Mouse (Mus musculus) T-helper 1 cell (primary cell): ENCODE measurements around the gene Bcdin3d.

Source experiments
- in situ Hi-C: fragments of 300-600 bp; cut with MboI, MseI; formaldehyde crosslinking; loops from one replicate; pipeline ENCODE4 v1.15.1; 2025; ENCODE audit warnings: high pct_unique_total_duplicates

The Bcdin3d gene

DNA sequence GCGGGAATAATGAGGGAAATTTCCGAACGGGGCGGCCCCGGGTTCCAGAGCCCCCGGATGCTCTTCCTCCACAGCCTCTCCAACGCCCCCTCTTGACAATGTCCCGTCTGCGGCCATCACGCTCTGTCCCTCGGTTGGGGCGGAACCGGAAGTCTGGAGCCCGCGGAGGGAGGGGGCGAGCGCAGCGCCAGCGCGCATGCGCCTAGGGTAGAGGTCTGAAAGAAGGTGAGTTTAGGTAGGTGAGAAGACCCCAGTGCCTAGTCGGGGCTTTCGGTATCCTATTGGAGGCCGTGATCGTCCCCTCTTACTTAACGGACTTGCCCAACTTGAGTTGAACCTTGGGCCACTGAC lies at the start of gene Bcdin3d:
TSS of gene Bcdin3d (minus strand) at position 155 of the 351 bp plus-strand sequence.
- in situ Hi-C loops, result no loop called here

DNA sequence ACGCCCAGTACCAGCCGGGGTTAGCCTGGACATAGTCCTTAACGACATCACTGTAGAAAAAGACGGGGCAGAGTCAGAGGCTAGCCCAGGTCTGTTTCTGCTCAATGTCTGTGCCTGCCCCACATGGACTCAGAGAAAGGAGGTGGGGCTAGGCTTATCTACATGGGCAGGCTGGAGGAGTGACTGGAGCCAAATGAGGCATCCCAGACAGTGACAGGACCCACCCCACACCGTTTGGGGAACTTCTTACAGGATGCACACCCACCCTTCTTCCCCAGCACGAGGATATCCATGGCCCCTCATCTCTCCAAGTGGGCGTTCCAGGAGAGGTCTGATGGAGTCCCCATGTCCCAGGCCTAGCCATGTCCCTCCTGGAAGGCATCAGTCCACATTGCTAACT lies 45.8 kb upstream of the Bcdin3d start:
- in situ Hi-C loops, result no loop called here

DNA sequence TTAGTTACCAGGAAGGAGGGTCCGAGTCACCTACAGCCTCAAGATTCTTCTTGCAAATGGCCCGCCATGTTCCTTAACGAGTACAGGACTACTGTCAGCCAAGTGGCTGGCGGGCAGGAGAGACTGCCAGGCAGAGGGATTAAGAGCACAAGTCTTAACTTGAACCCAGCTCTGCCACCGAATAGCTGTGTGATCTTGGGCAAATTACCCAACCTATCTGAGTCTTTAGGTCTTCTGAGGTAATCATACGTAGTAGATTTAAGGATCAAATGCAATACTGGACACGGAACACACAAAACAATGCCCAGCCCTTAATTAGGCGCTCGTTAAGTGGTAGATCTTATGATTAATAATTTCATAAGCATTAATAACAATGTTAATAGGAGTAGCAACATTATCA lies 45.1 kb upstream of the Bcdin3d start:
- in situ Hi-C loops, result no loop called here

DNA sequence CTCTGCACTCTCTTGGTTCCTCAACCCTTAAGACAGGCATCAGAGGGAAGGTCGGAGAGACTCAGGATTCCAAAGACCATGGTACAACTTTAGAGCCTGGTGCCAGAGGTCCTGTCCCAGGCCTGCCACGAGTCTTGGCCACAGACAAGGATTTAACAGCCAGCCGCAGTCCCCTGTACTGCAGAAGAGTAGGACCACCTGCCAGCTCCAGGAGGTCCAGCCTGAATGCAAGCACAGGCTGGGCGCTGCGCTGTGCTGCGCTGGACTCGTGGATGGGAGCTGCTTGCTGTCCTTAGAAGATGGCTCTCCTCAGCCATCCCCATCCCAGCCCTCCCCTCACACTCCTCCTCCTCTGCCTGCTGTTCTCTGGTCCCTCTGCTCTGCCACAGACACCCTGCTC lies 43.2 kb upstream of the Bcdin3d start:
- in situ Hi-C loops, result no loop called here

DNA sequence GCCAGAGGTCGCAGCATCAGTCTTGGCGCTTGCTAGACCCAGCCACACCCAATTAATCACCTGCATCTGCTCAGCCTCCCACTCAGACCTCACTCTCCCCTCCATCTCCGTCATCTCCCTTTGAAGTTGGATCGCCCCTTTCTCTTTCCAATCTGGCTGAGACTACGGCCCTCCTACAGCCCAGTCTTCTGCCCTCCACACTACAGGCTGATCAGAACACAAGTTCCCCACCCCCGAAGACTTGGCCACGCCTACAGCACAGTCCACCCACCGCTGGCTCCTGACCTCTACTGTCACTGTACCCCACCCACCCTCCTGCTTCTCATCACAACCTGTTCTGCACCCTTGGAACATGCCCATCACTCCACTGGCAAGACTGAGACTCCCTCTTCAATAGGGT lies 42.2 kb upstream of the Bcdin3d start:
- in situ Hi-C loops, result no loop called here

DNA sequence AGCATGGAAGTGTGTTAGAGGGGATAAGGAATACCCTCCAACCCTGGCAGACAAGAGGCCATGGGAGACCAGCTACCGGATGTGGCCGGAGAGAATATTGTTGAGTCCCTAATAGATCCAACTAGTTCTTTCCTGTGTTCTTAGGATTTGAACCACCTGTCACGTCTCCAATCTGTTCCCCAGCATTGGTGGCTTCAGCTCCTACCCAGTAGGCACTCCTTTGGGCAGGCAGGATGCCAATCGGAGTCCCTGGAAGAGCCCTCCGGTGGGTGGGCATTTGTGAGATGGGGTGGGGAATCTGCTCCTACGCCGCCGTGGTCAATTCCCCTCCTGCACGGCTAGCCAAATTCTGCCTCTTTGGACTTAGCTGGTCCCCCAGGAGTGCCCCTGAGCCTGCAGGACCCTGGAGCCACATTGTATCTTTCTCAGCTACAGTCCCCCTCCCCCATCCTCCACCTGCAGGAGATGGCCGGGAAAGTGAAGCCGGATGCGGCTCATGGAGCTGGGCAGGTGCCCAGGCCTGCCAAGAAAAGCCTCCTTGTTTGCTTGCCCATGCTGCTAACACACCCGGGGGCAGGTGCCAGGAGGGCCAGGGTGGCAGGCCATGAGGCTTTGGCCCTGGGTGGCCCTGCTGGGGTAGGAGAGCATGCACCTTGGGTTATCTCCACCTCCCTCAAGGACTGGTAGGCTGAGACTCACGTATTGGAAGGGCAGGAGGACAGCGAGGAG lies 37.4 kb upstream of the Bcdin3d start:
- in situ Hi-C loops, result no loop called here

DNA sequence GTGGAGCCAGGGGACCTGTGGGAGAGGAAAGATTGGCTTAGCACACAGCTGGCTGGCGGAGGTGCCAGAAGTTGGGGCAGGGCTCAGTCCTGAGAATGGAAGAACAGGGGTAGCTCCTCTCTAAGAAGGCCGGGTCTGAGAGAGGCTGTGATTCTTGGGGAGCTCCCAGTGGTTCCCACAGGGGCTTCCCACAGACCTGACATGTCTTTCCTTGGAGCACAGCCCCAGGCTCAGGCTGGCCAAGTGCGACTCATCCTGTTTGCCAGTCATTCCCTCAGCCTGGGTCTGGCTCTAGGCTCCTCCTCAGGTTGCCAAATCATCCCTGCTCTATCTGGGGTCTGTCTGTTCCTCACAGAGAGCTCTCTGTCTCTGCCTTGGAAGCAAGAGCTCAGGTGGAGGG lies 36.1 kb upstream of the Bcdin3d start:
- in situ Hi-C loops, result no loop called here

DNA sequence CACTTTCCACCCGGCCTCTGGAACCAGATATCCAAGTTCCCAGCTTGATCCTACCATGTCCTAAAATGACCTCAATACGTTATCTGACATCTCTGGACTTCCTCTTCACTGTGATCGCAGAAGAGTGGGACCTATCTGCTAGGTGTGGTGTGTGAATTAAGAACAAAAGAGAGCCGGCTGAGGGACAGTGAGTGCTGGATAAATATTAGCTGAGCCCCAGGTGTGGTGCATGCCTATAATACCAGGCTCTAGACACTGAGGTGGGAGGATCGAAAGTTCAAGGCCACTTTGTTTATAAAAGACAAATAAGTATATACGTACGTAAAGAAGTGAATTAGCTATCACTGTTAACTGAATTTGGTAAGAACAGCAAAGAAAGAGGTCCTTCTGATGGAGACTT lies 35.3 kb upstream of the Bcdin3d start:
- in situ Hi-C loops, result loop anchor here (10.0 kb wide), 1 partner anchor 175 kb away; no protein-coding TSS in a partner anchor

DNA sequence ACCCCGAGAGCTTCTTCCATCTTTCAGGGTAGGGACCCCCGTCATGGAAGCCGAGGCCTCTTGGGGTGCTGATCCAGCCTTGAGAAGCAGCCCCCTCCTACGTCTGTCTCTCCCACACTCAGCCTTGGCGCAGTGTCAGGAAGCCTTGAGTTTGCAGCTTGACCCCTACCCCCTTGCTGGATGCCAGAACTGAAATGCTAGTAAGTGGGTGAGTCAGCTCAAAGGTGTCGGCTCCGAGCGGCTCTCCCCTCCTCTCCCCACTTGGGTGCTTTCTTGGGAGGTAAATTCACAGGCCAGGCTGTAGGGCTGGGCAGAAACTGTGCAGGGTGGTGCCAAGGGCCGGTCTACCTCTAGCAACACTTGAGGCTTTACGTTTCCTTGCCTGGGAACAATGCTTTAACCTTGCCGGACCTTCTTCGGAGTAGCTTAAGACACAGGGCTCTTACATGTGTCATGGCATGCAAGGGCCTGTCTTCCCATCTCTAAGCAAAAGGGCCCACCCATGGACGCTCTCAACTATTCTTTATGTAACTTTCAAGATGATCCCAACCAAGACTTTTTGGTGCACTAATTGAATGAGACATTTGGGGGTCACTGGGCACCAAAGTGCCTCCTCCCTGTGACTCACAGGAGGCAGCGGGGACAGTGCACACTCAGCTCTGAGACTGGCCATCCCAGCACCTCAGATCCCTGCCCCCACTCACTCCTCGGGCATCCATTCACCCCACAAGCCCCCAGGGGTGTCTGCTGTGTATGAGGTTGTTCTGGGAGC lies 31.0 kb upstream of the Bcdin3d start:
- in situ Hi-C loops, result loop anchor here (10.0 kb wide), 1 partner anchor 179 kb away; no protein-coding TSS in a partner anchor

DNA sequence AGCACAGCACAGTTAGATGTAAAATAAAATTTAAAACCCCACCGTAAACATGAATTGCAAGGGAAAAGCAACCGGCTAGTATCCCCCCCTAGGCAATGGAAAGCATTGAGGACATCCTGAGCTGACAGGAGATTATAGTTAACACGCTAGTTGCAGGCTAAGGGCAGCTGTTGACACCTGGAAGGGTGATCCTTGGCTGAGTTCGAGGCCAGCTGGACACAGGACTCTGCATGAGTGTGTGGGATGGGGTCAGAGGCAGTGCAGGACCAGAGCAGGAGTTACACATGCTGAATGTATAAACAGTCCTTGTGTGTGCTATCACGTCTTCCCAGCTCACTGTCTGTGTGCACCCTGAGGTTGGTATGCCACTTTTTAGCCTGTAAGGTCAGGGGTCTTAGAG lies 28.7 kb upstream of the Bcdin3d start:
- in situ Hi-C loops, result loop anchor here (5.0 to 10.0 kb wide), 2 partner anchors 79 to 182 kb away; no protein-coding TSS in a partner anchor

DNA sequence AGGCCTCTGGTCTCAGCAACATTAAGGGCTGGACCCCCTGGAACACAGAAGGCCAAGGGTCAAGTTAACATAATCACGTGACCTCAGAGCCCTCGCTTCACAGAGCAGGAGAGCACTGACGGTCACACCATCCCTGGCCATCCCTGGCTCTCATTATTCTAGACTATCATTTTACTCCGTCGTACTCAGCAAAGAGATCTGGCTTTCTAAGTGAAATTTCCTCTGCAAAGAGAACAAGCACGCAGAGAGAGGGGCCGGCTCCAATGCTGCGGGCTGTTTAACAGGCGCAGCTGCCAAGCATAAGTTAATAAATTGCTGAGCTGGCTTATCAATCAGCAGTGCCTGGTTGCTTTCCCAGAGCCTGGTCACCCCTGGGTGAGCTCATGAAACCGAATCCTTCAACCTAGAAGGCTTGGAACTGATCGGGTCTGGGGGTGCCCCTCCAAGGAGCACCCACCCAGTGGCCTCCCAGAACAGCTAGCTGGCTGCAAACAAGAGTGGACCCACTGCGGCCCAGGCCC lies 27.8 kb upstream of the Bcdin3d start:
- in situ Hi-C loops, result loop anchor here (5.0 to 10.0 kb wide), 2 partner anchors 80 to 182 kb away; no protein-coding TSS in a partner anchor

DNA sequence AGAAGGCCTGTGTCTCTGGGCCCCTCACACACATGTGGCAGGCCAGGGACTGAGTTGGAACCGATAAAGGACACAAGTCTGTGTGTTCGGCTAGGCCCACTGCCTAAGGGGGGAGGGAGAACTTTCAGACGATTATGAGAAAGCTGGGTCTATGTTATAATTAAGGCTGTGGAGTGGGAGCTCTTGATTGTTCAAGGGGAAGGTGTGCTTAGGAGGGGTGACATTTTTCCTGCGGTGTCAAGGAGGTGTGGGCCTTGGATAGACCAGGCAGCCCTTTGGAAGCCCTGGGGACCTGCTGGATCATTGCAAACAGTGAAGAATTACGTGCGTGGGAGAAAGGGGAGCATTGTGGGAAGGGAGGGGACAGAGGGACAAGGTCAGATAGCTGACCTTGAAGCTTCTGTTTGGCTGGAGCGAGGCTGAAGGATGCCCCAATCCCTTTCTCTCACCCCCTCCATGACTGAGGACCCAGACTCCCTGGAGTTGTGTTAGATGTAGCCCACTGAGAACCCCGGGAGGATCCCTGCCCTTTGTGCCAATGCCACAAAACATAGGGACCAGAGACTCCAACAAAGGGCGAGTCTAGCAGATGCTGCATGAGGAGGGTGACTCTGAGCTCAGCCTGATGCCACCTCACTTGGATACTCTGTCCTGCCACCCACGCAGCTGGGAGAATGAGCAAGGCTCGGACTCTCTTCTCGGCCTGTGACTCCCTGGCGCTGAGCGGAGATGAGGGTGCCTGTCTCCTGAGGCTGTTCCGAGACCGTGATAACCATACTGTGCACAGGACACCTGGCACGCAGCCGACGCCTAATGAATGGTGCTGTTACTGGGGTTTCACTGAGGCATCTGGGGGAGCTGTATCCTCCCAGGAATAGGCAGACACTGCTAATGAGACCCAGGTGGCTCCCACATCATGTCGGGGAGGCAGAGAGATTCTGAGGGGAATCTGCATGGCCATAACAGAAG lies 27.0 kb upstream of the Bcdin3d start:
- in situ Hi-C loops, result loop anchor here (5.0 to 10.0 kb wide), 2 partner anchors 81 to 183 kb away; no protein-coding TSS in a partner anchor

DNA sequence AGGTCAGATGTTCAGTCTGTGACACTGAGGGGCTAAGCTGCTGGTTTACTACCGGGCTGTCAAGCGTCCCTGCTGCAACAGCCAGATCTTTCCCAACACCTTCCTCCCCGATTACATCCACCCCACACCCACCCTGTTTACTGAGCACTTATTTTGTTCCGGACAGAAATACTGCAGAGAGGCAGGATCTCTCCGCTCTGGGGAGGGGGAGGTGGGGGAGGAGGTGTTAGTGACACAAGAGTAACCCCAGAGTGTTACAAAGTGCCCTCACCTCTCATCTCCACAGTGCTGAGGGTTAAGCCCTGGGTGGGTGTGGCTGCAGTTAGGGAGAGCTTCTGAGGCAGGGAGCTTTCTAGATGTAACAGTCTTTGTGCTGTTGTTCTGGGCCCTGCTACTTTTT lies 25.8 kb upstream of the Bcdin3d start:
- in situ Hi-C loops, result loop anchor here (5.0 to 10.0 kb wide), 2 partner anchors 82 to 184 kb away; no protein-coding TSS in a partner anchor

DNA sequence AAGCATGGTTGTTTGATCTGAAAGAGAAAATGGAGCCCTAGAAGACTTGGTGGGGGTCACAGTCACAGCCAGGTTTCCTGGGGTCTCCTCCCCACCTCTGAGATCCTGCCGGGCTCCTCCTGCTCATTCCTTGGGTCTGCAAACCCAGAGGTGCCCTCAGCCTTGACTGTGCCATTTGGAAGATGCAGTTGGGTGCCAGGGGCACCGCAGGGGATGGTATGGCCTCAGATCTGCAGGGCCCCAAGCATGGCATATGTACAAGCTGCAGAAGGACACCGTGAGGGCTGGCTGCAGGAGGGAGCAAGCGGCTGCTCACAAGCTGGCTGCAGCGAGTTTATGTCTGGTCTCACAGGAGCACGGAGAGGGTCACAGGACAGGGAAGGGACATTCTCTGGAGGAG lies 25.2 kb upstream of the Bcdin3d start:
- in situ Hi-C loops, result loop anchor here (5.0 to 10.0 kb wide), 2 partner anchors 83 to 185 kb away; no protein-coding TSS in a partner anchor

DNA sequence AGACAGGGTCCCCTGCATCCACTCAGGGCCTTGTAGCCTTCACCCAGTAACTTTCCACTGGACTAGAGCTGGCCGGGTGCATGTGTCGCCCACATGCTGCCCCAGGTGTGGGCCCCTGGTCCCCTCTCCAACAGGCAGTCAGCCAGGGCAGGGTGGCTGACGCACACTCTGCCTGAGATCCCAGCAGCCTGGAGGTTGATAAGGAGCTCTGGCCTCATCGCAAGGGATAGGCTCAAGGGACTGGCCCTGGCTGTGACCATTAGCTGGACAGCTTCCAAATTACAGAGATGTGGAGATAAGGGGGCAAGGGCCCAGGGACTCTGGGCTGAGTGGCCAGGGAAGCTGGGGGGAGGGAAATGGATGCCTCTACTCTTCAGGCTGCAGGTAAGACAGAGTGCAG lies 24.3 kb upstream of the Bcdin3d start:
- in situ Hi-C loops, result no loop called here

DNA sequence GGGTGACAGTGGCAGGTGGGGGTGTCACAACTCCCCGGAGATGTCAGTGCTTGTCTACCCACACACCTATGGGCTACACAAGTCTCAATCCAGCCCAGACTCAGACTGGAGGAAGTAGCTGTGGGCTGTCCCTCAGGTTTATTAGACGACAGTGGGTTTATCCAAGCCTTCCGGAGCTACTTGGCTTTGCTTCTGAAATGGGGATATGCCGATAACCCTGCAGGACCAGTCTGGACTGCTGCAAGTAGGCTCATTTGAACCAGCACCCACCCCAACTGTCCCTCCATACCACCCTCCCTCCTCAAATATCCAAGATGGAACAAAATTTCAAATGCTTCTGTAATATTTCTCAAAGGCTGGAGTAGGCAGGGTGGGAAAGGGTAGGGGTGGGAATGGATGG lies 23.8 kb upstream of the Bcdin3d start:
- in situ Hi-C loops, result no loop called here

DNA sequence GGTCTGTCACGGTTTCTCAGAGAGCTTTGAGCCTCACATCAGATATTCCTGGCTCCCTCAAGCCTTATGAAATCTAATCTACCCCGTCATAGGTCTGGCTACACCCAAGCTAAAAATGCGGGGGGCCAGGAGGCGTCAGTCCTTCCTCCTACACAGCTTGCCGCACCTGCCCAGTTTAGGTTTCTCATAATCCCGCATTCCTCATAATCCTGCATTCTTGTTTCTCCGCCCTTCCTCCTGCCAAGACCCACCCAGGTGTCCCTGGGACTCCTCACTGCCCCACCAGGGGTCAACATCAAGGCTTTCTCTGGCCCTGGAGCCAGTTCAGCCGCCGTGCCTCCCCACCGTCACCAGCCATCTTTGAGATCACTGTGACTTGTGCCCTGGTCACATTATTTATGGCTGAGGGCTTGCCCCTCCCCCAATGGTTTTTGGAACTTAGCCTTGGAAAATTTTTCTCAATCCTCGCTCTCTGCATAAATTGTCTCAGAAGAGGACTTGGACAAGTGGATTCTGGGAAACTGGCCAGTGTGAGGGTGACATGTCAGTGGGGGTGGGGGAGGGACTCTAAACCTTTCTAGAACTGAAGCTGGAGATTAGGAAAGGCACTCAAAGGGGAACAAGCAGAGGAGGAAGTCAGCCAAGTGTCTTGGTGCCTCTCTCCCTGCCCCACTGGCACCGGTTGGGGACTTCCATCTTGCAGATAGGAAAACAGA lies 23.2 kb upstream of the Bcdin3d start:
- in situ Hi-C loops, result no loop called here

DNA sequence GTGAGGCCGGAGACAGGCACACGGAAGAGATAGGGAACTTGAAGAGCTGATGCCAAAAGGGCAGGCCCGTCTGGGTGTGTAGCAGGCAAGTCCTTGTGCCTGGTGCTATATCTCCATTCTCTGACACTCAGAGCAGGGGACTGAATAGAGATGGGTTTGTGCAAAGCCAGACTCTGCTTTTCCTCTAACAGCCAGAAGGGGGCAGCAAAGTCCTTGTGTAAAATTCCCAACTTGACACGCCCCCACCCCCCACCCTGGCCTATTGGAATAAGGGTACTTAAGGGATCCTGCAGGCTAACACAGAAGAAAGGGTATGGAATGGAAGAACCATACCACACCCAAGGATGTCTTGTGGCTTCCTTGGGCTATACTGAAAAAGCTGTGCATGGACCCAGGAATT lies 22.5 kb upstream of the Bcdin3d start:
- in situ Hi-C loops, result no loop called here

DNA sequence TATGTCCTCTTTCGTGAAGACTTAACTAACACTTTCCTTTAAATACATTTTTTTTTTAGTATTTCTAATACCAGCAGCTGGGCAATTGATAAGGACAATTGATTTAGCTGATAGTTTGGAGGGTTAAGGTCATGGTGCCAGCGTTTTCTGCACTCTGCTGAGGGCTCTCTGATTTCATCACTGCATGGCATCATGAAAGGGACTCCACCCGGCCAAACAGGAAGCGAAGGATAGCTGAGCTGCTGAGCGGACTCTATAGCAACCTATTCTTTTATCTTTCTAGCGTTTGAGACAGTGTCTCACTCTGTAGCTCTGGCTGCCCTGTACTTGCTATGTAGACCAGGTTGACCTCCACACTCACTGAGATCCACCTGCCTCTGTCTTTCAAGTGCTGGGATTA lies 10.2 kb upstream of the Bcdin3d start:
- in situ Hi-C loops, result no loop called here

DNA sequence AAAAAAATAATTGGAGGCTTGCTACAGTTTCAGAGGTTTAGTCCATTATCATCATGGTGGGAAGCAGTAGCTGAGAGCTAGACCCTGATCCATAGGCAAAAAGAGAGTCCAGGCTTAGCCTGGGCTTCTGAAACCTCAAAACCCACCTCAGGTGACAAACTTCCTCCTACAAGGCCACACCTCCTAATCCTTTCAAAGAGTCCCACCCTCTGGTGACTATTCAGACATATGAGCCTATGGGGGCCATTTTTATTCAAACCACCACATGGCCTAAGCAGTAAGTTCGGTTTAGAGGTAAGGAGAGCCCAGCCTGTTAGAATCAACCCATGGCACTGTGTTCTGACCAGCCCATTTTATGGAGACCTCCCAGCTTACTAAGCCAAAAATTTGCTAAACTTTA lies 1.3 kb upstream of the Bcdin3d start:
- in situ Hi-C loops, result no loop called here
